ENCODE assay signal across 8 mouse cellular contexts in genomic region chrX:48208519-48209185, GRCm38 (mm10). TPM values are rescaled to one million over a fixed set of nuclear protein-coding genes. Genes with fewer than 3 reads are reported as not detected.
DNase-seq lines count a peak whose midpoint lies in the region; ATAC-seq and TF ChIP-seq lines count a peak whose summit lies in the region.

Zdhhc9 (minus strand) TSS chrX:48208878.

- H3K4me2 ChIP-seq in hindbrain, embryonic 14.5 days (replicated peaks) = peak within 1 kb of the TSS; percentile 62

- peak; percentile 24 for DNase-seq in Patski (ENCODE audit: low read depth, low spot score)
- peak; percentile 92 to 94 for DNase-seq in cerebellum, postnatal 14 days
- DNase-seq in frontal cortex, postnatal 25 days (ENCODE audit: low spot score in 2 of 2) = peak; percentile 76 to 84
- DNase-seq in hindbrain, embryonic 14.5 days (ENCODE audit: low spot score) = peak; percentile 89
- DNase-seq in layer of hippocampus, postnatal 36 days = peak; percentile 83 to 85
- peak; percentile 90 for DNase-seq in lung, postnatal 36 days
- DNase-seq in retina, postnatal 1 day = peak; percentile 93
- peak; percentile 62 to 73 for DNase-seq in urinary bladder, adult 18-20 months (ENCODE audit: low spot score in 2 of 2)

- H3K9ac ChIP-seq in hindbrain, embryonic 14.5 days = peak within 1 kb of the TSS; percentile 69

- ATAC-seq in Patski = peak; percentile 97
- peak; percentile 99 for ATAC-seq in hindbrain, embryonic 14.5 days (ENCODE audit: low FRiP score)

- POLR2A ChIA-PET in Patski (lab: Charles Lee) = interaction anchor here (1.6 kb wide), 1 partner anchor 9 kb away, joined by 4 read pairs; no protein-coding TSS in a partner anchor

- no peaks in the 10 kb centered on the region for H3K36me3 ChIP-seq in hindbrain, embryonic 14.5 days (replicated peaks; ENCODE audit: control insufficient read depth, insufficient read depth)

- H3K4me3 ChIP-seq in hindbrain, embryonic 14.5 days (replicated peaks; ENCODE audit: low read length) = peak within 1 kb of the TSS; percentile 70

- H3K4me1 ChIP-seq in hindbrain, embryonic 14.5 days (replicated peaks; ENCODE audit: control insufficient read depth, insufficient read depth, low read length) = peaks cover 10% of the 10 kb centered on the region

- 18% methylated on average over 28 of the region's 34 CpGs for WGBS in hindbrain, embryonic 14.5 days

- H3K9me3 ChIP-seq in hindbrain, embryonic 14.5 days (ENCODE audit: control insufficient read depth, low read length) = no peaks in the 10 kb centered on the region

- H3K27ac ChIP-seq in hindbrain, embryonic 14.5 days = peak within 1 kb of the TSS; percentile 82

- H3K27me3 ChIP-seq in Patski = peaks cover 30% of the 10 kb centered on the region
- no peaks in the 10 kb centered on the region for H3K27me3 ChIP-seq in hindbrain, embryonic 14.5 days (ENCODE audit: control insufficient read depth, insufficient read depth, low read length)

- CTCF ChIA-PET in Patski (lab: Charles Lee) = no interaction called here

- no peak for TF ChIP-seq CTCF in Patski (IDR thresholded peaks at IDR 0.05)

- in situ Hi-C loops in Patski (cut with MboI; ENCODE audit: low pct_unique_long_range_greater_than_20kb) = no loop called here

RNA-seq across cellular contexts. Expression of gene Zdhhc9, which starts in this region (rescaled TPM):
- 16.2 TPM for polyA plus RNA-seq in Patski (2021)
- polyA plus RNA-seq in hindbrain, embryonic 14.5 days (2014; fragmentation: Nextera tagmentation; extraction: Ambion mirVana) = 9.7 and 10.3 TPM in 2 replicates
- total RNA-seq in layer of hippocampus, postnatal 36 days (2021) = 10 to 100 TPM; 41.6 to 43.9 TPM

Comparison
In these comparisons a context has a peak if more than half of its experiments do, and no peak if none do; other contexts are left out.
1. Peak in every context shown above with its lines: DNase-seq, ATAC-seq, H3K4me3 ChIP-seq and H3K27ac ChIP-seq.
2. DNase-seq: peak in every context shown above with its lines; median percentile 93 in cerebellum, postnatal 14 days; 93 in retina, postnatal 1 day; 90 in lung, postnatal 36 days; 89 in hindbrain, embryonic 14.5 days; 84 in layer of hippocampus, postnatal 36 days; 80 in frontal cortex, postnatal 25 days; 68 in urinary bladder, adult 18-20 months; 24 in Patski.